Mouse (Mus musculus) CD8-positive naive resting alpha-beta T cell, adult 2 months (primary cell): ENCODE data around the gene Elmo1.

Experiments used
- DNase-seq, 2 experiments: peaks; one replicate each; pipeline ENCODE4 v3.0.0; 2022; ENCODE audit warnings: low read depth in 2 of 2, low spot score in 2 of 2

Elmo1 gene

DNA sequence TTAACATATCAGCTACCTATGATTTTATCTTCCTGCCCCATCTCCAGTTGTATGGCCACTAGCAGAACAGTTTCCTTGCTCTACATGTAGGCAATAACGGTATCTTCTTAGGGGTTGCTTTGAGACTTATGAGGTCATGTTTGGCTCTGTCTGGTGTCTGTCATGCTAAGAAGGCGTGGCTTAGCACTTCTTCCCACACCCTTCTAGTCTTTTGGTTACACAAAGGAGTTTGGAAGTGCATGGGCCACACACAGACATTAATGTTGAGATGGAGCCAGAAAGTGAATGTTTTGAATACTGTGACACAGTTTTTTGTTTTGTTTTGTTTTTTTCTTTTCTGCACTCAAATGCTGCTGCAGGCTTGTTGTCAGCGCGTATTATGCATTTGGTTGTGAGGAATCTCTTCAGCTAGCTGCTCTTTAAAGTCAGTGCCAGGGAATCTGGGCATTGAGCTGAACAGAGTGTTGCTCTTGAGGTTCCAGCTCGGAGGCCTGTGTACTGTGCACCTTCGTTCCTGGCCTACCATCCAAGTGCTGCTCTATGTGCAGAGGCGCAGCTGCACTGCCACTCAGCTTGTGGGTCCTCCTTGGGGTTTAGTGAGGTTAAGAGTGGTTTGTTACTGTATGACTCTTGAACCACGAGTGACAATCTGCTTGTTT, 31.1 kb downstream of the Elmo1 start:
- DNase-seq = no peak

DNA sequence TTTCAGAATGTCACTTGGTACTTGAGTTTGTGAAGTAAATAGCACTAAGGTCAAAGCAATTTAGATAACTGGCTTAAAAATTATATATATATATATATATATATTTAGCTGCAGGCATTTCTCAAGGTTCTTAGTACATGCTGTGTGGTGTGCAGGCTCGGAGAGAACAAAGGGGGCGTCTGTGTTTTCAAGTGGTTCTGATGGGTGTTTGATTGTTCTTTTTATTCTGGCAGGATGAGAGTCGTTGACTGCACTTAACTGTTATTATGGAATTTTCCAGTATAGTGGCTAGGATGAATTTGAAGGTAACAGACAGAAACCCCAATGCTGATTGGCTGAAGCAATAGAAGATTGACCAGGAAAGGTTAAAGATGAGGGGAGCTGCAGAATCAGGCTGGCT, 33.6 kb downstream of the Elmo1 start:
- no peak for DNase-seq

DNA sequence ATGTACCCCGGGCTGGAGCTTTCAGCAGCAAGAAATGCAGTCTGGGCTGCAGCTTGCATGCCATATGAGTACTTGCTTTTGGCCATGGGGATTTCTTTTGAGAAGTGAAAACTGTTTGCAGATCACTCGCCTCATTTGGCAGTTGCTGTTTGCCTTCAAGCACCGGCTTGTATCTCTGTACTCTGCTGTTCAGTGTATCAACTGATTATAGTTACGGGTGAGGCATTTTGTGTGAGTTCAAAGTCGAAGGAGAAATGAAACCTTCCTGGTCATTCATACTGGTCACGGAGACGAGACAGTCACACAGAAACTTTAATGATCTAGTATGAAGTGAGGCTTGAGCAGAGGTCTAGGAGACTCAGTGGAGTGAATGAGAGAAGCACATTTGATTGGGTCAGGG, 34.6 kb downstream of the Elmo1 start:
- DNase-seq = no peak

DNA sequence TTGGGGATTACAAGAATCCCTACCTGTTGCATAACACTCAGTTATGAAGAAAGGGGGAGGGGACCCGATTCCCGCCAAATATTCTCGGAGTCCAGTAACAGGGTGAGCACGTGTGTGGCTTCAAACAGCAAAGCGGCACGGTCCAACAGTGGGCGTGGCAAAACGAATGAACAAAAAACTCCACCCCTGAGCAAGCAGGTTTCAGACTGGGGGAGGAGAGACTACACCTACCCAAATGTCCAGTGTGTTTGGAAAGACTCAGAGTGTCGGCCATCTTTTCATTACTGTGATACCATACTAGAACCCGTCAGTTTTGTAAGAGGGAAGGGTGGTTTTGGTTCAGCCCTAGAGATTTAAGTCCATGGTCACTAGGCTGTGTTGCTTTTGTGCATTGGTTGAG, 35.4 kb downstream of the Elmo1 start:
- DNase-seq = no peak

DNA sequence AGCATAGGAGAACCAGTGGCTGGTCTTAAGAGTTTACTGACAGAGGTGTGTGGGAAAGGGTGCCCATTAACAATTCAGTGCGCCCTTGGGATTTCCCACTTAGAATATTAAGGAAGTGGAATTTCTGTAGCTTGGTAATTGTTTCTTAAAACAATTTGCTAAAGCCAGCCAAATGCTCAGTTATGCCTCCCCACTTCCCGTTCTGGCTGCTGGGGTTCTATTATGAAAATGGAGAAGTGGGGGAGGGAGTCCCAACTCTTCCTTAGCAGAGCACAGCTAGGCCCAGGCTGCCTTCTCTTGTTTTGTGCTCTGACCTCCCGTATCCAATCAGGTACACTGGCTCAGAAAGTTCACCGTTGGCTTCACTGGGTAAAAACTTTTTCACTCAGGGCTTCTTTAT, 37.2 kb downstream of the Elmo1 start:
- no peak for DNase-seq

DNA sequence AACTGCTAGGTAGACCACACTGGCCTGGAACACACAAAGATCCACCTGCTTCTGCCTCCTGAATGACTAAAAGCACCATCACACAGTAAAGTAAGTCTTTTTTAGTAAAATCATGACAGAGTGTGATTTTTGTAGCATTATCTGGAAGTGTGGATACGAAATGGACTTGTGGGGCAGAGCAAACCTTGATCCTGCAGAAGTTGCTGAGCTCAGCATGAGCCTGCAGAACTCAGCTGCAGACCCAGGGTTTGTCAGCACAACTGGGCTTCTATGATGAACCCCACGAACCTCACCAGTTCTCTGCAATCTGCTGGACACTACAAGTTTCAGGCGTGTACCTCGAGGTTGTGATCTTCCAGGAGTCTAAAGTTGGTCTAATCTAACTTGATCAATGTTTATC, 37.7 kb downstream of the Elmo1 start:
- DNase-seq = no peak

DNA sequence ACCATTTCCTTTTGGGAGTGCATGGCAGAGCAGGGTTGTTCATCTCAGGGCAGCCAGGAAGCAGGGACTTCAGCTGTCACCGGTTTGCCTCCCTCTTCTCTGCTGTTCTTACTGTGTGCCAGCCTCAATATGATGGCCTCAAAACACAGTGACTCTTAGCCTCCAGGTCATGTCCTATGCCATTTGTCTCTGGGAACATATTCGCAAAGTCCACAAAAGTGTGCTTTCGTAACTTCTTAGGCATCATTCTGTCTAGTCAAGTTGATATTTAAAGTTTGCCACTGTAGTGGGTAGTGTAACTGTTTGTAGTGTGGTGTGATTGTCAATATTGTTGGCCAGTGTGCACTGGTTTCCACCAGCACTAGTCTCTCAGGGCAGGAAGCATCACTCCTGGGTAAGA, 40.3 kb downstream of the Elmo1 start:
- DNase-seq = no peak

DNA sequence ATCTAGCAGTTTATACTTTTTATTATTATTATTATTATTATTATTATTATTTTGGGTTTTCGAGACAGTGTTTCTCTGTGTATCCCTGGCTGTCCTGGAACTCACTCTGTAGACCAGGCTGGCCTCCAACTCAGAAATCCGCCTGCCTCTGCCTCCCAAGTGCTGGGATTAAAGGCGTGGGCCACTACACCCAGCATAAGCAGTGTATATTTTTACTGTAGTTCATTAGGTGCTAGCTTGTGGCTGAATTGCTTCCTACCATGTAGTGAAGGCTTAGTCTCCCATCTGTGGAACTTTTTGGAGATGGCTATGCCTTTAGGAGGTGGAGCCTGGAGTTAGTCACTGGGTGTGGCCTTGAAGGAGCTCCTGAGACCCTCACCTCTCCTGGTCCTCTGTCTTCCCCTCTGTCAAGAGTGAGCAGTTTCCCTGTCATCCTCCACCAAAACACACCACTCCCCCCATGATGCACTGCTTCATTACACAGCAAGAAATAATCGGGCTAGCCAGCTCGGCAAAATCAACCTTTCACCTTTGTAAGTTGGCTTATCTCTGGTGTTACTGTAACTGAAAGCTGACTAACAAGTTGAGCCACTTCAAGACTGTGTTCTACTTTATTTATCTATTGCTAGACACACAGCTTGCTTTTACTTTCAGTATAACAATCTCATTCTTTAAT, 41.1 kb downstream of the Elmo1 start:
- DNase-seq = no peak

DNA sequence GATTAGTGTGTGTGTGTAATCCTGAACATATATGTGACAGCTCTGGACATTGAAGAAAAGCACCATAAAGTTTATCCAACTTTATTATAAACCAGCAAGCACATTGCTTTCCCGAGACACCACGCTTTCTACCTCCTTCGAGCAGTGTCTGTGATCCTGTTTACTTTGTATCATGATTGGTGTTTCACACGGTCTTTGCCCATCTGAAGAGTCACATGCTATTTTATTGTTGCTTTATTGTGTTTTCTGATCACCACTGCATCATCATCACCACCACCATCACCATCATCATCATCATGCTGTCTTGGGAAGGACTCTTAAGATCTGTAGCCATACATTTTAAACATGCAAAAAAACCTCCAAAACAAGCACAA, 41.6 kb downstream of the Elmo1 start:
- no peak for DNase-seq

DNA sequence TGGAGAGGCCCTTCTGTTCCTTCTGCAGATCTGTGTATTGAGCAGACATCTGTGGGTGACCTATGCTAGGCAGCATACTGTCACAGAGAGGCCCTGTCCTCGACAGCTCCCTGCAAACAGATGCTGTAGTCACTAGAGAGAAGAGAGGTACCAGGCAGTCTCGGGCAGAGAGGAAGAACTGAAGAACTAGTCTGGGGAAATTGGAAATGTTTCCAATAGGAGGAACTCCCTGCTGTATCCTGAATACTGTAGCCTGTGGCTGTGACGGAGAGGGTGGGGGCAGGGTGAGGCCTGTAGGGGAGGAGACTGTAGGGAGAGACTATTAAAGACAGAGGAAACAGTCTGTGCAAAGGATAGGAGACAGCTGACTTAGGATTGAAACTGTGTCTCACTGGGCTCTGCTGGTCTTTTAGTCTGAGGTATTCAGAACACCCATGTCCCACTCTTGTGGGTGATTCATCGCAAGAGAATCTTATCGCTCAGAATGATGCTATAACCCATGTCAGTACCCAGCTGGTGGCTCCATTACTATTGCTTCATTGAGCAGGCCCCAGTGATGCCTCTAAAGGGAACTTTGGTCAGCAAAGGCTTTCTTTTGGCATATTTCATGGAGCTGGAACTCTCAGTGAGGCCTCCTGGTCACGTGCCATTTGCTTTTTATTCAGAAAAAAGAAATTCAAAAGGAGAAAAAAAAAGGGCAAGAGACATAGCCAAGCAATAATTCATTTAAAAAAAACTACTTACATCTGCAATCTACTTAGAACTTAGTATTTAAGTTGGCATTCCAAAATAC, 43.4 kb downstream of the Elmo1 start:
- no peak for DNase-seq

DNA sequence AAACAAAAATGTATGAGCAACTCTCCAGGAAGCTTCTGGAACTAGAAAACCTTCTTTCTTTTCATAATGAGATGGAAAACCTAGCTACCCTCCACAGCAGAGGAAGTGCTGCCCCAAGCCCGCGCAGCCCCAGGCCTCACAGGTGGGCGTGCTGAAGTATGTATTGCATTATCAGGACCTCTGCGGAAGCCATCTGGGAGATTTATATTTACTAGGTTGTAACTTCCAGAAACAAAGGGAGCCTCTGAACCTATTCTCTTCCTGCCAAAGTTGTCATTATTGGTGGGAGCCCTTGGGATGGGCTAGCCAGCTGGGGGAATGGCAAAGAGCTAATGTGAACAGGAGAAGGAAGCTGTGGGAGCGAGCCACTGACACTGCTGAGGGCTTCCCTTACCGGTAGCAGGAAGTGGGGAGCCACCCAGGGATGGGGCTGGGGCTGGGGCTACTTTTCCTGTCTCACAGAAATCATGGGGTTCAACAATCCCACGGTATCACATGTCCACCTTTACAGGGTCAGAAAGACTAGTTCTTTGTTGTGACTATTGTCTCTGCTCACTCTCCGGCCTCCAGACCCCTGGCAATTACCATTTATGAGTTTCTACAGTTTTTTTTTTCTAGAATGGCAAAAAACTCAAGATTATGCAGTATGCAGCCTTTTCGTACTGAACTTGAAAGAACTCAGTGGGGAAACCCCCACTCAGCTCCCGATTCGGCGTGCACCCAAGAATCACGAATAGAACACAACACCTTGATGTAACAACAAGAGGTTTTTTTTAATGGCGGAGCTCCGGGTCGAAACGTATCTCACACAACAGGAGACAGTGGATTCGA, 44.2 kb downstream of the Elmo1 start:
- no peak for DNase-seq

DNA sequence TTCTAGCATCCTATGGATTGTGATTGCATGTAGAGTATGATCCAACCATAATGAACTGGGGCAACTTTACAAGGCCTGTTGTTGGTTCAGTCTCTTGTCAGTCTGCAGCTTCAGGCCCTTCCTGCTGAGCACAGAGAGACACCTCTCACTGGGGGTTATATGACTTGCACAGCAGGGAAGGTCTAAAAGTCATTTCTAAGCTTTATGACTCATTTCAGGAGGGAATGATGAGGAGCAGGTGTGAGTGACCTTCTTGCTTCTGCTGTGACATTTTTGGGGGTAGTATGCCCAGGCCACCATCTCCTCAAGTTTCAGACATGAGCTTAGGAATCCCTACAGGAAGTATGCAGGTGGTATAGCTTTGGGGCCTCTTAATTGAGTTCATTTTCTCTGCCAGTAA, 46.4 kb downstream of the Elmo1 start:
- DNase-seq = no peak

DNA sequence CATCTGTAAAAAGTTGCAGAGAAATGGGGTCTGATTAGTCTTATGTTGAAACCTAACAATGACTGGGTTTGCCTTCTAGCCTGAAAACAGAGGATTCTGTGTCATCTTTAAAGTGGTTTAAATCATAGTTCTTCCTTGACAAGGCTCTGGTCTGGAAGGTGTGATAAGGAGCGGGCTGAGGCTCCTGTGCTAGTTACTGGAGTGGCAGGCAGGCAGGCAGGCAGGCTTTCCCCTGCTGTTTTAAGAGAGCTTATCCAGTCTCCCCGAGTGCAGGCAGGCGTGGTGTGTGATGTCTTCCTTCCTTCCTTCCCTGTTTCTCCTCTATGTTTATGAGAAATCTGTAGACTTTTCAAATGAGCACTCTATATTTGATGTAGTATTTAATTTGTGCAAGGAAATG, 48.1 kb downstream of the Elmo1 start:
- DNase-seq = no peak

DNA sequence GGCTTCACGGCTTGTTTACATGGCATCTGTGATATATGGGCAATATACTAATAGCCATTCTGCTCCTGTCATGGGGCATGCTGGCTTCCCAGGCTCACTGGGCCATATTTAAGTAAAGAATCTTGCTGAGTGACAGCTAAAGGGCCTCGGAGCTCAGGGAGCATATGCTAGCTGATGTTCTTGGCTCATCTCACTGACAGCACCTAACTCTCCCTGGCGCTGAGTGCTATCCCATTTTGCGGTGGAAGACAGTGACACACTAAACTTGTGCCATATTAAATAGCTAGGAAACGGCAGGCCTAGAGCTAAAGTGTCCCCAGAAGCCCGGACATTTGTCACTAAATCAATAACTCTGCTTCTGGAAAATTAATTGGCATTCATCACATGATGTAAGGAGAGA, 48.7 kb downstream of the Elmo1 start:
- DNase-seq = no peak

DNA sequence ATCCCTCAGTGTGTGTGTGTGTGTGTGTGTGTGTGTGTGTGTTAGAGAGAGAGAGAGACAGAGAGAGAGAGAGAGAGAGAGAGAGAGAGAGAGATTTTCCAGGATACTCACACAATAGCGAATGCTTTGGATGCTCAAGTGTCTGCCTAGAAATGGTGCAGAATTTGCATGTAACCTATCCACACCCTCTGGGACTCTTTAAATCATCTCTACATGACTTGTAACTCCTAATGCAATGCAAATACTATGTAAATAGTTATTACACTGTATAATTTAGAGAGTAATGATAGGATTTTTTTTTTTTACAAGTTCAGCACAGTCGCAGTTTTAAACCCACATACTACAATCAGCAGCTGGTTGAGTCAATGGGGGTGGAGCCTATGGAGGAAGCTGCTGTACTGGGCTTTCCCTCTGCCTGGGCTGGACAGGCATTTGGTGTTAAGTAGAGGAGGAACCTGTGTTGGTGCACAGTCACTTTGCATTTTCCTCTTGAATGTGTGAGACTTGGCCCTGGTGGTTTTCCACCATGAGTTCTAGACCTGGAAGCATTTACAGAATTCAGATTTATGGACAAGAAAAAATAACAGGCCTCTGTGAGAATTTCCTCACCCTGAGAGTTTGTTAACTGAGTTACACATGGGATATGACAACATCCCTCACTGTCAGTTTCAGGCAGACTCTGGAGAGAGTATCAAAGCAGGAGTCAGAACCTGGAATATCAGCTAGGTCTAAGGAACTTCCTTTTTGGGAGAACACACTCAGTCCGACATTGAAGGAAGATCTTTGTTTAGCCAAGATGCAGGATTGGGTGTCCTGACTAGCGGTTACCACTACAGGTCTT, 49.6 kb downstream of the Elmo1 start:
- DNase-seq = no peak

DNA sequence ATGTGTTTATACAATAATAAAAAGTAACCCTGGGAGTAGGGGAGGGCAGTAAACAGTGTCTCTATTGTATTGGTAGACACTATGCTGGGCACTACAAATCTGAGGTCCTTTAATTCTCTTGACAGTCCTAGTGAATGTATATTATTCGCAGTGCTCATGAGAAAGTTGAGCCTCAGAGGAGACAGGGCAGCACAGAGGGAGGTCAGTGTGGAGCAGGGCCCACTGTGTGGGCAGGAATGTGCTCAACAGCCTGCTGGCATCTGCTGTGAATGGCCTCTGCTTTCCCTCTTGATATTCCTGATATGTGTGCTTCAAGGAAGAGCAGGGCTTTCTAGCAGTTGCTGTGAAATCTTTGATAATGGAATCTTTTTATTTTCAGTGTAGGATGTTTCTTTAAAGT, 52.2 kb downstream of the Elmo1 start:
- DNase-seq = no peak

DNA sequence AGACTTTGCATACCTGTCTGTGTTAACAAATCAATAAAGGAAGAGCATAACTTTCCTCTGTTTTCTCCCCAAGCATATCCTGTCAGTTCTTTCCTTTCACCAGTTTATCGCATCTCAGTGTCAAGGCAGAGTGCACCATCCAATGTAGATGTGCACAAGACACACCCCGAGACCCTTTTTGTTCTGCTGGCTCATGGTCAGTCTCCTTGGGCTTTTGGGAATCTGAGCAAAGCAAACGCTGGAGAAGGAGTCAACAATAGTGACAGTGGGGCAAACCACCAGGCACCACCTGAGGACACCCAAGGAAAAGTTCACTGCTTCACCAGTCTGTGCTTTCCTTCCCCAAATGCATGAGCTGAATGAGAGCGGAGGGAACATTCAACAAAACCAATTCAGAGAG, 56.5 kb downstream of the Elmo1 start:
- DNase-seq = no peak

DNA sequence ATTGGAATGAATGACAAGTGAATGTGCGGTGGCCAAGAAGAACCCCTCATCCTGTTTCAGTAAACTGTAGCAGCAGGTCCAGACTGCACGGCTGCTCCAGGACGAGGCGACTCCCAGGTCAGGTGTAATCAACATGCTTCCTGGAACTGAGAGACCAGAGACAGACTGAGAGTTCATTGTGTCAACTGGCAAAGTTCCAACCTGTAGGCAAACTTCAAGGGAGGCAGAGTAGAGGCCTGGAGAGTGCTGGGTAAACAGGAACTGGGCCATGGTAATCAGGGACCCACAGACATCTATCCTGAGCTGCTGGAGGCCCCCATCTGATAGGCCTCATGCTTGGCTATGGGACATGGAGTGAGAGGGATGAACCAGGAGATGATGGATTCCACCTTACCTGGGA, 57.3 kb downstream of the Elmo1 start:
- no peak for DNase-seq

DNA sequence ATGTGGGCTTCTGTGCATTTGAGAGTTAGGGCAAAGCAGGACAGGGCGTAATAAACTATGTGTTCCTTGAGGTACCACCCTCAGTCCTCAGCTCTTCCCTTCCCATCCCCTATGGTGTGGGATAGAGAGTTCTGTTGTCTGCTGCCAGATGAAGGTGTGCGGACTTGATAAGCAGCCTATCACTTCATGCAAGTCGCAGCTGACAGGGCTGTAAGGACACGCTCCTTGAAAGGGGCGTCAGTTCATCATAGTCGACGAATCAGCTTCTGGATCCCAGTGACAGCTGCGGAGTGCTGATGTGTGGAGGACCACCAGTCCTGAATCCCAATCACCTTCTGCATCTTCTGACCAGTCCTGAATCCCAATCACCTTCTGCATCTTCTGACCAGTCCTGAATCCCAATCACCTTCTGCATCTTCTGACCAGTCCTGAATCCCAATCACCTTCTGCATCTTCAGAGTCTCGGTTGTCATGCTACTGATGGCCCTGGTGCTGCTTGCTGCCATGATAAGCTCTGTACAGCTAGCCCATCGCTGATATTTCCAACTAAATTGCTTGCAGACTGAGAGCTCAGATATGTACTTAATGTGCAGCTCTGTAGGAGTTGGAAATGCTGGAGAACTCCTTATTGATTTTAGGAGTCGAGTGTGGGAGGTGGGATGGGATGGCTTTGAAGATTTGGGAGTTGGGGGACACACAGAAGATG, 59.9 kb downstream of the Elmo1 start:
- DNase-seq = no peak

DNA sequence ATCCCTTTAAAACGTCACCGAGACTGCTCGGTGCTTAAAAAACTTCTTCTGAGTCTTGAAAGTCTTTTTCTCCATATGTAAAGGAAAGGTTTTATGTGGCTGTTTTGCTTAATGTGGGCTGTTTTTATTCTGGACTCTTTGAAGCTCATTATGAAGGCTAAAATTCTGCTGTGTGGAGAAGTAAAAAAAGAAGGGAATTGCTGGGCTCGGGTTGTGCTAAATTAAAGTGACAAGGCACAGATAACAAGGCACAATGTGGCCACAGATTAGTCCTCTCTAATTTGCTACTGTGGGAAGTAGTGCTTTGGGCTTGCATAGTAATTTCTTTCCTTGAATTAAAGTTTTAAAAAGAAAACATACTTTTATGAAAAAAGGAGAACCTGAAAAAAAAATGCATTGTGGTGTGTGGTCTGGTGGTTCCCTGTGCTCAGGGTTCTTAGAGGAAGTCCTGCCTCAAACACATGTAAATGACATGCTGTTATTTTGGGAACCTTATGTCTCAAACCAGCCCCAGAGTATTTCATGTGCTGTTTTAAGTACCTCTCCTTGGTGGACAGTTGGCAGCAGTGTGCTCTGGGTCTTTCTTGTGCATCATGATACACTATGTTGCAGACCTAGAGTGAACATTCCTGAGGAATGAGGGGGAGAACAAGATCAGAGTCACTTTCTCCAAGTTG, 61.0 kb downstream of the Elmo1 start:
- DNase-seq = no peak
